Mouse (Mus musculus) testis, adult 2 months (tissue): Measurements from ENCODE around the gene Morc3.

Experiments
- CTCF ChIP-seq: fragments of 200-500 bp; IDR thresholded peaks from 2 replicates; pipeline ENCODE4 v1.5.1; 2012; ENCODE audit warnings: low read depth, mild to moderate bottlenecking, inconsistent platforms, low read length, moderate library complexity; ENCODE audit not compliant: control insufficient read depth, insufficient read depth, insufficient replicate concordance
- POLR2A ChIP-seq: fragments of 200-500 bp; IDR thresholded peaks from 2 replicates; pipeline ENCODE4 v1.6.1; 2012; ENCODE audit warnings: low read depth, mild to moderate bottlenecking, inconsistent platforms, low read length, moderate library complexity; ENCODE audit not compliant: control insufficient read depth

DNA sequence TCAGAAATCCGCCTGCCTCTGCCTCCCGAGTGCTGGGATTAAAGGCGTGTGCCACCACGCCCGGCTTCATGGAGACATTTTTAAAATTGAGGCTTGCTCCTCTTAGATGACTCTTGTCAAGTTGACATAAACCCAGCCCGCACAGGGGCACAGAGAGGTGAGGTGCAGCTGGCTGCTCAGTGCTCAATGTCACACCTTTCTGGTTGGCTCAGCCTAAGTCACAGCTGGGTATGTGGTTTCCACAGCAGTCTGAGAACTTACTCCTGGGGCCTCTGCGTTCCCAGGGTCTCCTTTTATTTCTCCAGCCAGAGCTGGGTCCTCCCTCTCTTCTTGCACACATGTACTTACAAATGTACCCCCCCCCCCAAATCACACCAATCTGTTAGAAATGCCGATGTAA, 76.3 kb downstream of the Morc3 start:
- no peak for TF ChIP-seq POLR2A
- no peak for TF ChIP-seq CTCF
